Mouse (Mus musculus) cerebellum, postnatal 10 days (tissue): ENCODE data around the gene Gm13691.
"Not testable (repeated sequence)": the region's sequence is repeated elsewhere in the genome, so short reads cannot be mapped to it uniquely, and the experiment has no call there.

Source experiments
- DNase-seq, 2 experiments: peaks; one replicate each; pipeline ENCODE4 v3.0.0; 2021; ENCODE audit warnings: mixed read lengths in 2 of 2

Gm13691 gene

DNA sequence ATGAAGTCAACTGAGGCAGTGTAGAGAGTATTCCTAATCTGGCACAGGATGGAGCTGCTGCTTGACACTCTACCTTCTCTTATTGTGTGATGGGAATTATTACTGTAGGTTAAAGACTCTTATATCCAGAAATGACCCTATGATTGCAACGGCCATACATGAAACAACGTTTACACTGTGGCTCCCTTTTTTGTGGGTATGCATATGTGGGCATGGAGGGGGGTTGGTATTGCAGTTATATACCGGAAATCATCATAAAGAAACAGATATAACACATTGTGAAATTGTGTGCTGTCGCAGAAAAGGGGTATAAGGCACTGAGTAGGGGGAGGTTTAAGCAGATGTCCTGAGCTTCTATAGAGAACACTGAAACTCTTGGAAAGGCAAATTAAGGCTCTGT is 45.6 kb downstream of the Gm13691 start:
- no peak for DNase-seq

GRCm38 (mm10) chr2:84037304-84037703 is 47.0 kb downstream of the Gm13691 start:
- DNase-seq, result no peak

GRCm38 (mm10) chr2:84037943-84038342 is 47.6 kb downstream of the Gm13691 start:
- not testable (repeated sequence) for DNase-seq

GRCm38 (mm10) chr2:84039277-84039676 is 48.9 kb downstream of the Gm13691 start:
- DNase-seq, result no peak
